Mouse (Mus musculus) heart, embryonic 15.5 days (tissue): ENCODE measurements around the gene Hus1b. TPM values are rescaled to one million over a fixed set of nuclear protein-coding genes. Genes with fewer than 3 reads are reported as not detected.

ENCODE experiments used
- ATAC-seq: fragments of 200-750 bp; cut with Nextera tagmentation; replicated peaks from 2 replicates; pipeline ENCODE4 v1.8.0; 2017; ENCODE audit warnings: low read depth, moderate TSS enrichment; ENCODE audit not compliant: insufficient number of reproducible peaks, insufficient read depth, low FRiP score
- H3K27ac ChIP-seq: fragments of 300-500 bp; sonication (generic); 2 replicates; pipeline ENCODE4 v1.5.1; 2015; ENCODE audit warnings: mild to moderate bottlenecking, inconsistent platforms
- H3K27me3 ChIP-seq: fragments of 300-500 bp; sonication (generic); 2 replicates; pipeline ENCODE4 v1.6.1; 2015; ENCODE audit warnings: inconsistent platforms
- H3K36me3 ChIP-seq: fragments of 300-500 bp; sonication (generic); 2 replicates; pipeline ENCODE4 v1.6.1; 2015; ENCODE audit warnings: mild to moderate bottlenecking, inconsistent platforms
- H3K4me1 ChIP-seq: fragments of 300-500 bp; sonication (generic); replicated peaks from 2 replicates; pipeline ENCODE4 v1.6.1; 2015; ENCODE audit warnings: inconsistent platforms
- H3K4me2 ChIP-seq: fragments of 300-500 bp; sonication (generic); 2 replicates; pipeline ENCODE4 v1.6.1; 2015; ENCODE audit warnings: inconsistent platforms, mild to moderate bottlenecking, moderate library complexity
- H3K4me3 ChIP-seq: fragments of 300-500 bp; sonication (generic); 2 replicates; pipeline ENCODE4 v1.5.1; 2015; ENCODE audit warnings: mild to moderate bottlenecking, inconsistent platforms
- H3K9ac ChIP-seq: fragments of 300-500 bp; sonication (generic); 2 replicates; pipeline ENCODE4 v1.6.1; 2015; ENCODE audit warnings: mild to moderate bottlenecking, inconsistent platforms
- H3K9me3 ChIP-seq: fragments of 300-500 bp; sonication (generic); replicated peaks from 2 replicates; pipeline ENCODE4 v1.6.1; 2016; ENCODE audit warnings: inconsistent platforms
- WGBS: fragments of 180-500 bp; shearing (Covaris S2); methylation state at CpG from one replicate; pipeline ENCODE4 v1.1.7; 2015; ENCODE audit warnings: mixed read lengths; 5-methylcytosine and 5-hydroxymethylcytosine counted together
- polyA plus RNA-seq: library from polyadenylated mRNA; unstranded; fragments of >200 nt; fragmentation: Nextera tagmentation; extraction: Ambion mirVana; gene quantifications from 2 replicates; pipeline ENCODE4 v1.2.1, GENCODE M21; 2015

Hus1b gene
- polyA plus RNA-seq, 1 experiment from 2014 or later, result not detected

DNA sequence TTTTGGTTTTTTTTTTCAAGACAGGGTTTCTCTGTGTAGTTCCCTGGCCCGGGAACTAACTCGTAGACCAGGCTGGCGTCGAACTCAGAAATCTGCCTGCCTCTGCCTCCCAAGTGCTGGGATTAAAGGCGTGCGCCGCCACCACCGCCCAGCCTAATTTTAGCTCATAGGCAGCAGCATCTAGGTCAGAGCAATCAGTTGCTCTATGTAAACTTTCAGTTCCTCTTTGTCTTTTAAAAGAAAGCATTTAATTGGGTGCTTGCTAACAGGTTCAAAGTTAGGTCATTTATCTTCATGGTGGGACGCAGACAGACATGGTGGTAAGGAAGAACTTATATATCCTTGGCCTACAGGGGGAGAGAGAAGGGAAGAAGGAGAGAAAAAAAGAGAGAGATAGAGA, 1.6 kb upstream of the Hus1b start:
- whole genome bisulfite sequencing, result 87% methylated on average over 9 of the region's 9 CpGs
- H3K4me2 ChIP-seq, result no peak overlapping the region

DNA sequence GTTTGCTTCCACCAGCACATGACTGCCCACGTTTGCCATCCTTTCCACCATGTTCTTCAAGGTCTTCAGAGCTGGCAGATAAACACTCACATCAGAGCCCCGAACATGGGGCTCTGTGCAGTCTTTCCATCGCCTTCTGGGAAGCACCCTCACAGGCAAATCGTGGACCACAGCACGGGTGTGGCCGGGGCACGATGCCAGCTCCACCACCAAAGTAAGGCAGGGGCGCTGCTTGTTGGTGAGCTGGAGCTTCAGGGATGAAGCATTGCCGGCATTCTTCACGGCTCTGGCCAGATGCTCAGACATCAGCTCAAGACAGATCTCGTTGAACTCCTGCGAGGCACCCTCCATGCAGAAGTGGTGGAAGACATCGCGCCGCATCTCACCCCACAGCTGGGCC, 430 bp downstream of the Hus1b start:
- Histone ChIP-seq H3K27me3 (no peaks in the 10 kb centered on the region), H3K4me3 (no peak overlapping the region), H3K36me3 (no peaks in the 10 kb centered on the region), H3K9ac (no peak overlapping the region), H3K27ac (no peak overlapping the region), H3K9me3 (no peaks in the 10 kb centered on the region), H3K4me1 (peaks cover 7% of the 10 kb centered on the region; the same call in 1 of the 2 replicates), H3K4me2 (no peak overlapping the region)
- ATAC-seq, result no peak
- 82% methylated on average over 15 of the region's 15 CpGs for WGBS

More for the DNA sequence above, 1.6 kb upstream of the Hus1b start:
- Histone ChIP-seq H3K36me3 (no peaks in the 10 kb centered on the region), H3K9me3 (no peaks in the 10 kb centered on the region), H3K27me3 (no peaks in the 10 kb centered on the region), H3K4me1 (peaks cover 7% of the 10 kb centered on the region; the same call in 1 of the 2 replicates), H3K27ac (no peak overlapping the region), H3K4me3 (no peak overlapping the region), H3K9ac (no peak overlapping the region)
- ATAC-seq, result no peak

DNA sequence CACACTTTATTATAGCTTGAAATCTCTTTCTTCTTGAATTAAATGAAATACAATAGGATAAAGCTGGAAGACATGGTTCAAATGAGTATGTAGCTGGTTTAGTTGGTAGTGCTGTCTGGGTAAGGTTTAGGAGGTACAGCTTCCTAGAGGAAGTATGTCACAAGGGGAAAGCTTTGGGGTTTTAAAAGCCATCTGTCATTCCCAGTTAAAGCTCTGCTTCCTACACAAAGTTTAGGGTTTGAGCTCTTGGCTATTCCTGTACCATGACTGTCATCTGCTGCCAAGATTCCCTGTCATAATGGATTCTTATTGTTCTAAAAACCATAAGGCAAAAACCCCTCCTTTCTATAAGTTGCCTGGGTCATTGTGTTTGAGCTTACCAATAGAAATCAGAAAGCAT, 1.8 kb downstream of the Hus1b start:
- no peak overlapping the region for H3K4me2 ChIP-seq
- H3K27ac ChIP-seq, result no peak overlapping the region
- no peaks in the 10 kb centered on the region for H3K27me3 ChIP-seq
- no peaks in the 10 kb centered on the region for H3K9me3 ChIP-seq
- peaks cover 7% of the 10 kb centered on the region; the same call in 1 of the 2 replicates for H3K4me1 ChIP-seq
- no peak overlapping the region for H3K9ac ChIP-seq
- no peak overlapping the region for H3K4me3 ChIP-seq
- no peak for ATAC-seq
- H3K36me3 ChIP-seq, result no peaks in the 10 kb centered on the region

DNA sequence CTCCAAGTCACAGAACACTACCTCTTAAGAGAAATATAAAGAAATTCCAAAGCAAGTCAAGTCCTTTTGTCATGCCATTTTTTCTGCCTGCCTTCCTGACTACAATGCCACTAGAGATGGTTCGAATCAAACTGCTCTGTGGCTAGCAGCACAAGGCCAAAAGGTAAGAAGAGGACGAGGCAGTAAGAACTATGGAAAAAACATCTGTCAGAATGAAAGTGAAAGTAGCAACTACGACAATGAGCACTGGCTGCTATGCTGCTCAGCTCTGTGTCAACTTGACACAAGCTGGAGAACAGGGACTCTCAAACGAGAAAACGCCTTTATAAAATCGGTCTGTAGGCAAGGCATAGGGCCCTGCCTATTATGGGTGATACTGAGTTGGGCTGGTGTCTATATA, 14.6 kb downstream of the Hus1b start:
- Histone ChIP-seq H3K27me3 (no peaks in the 10 kb centered on the region), H3K4me3 (no peak overlapping the region), H3K27ac (no peak overlapping the region), H3K9ac (no peak overlapping the region), H3K9me3 (no peaks in the 10 kb centered on the region), H3K4me2 (no peak overlapping the region), H3K36me3 (no peaks in the 10 kb centered on the region), H3K4me1 (no peaks in the 10 kb centered on the region)
- no peak for ATAC-seq
- whole genome bisulfite sequencing, result 79% methylated on average over 6 of the region's 6 CpGs

DNA sequence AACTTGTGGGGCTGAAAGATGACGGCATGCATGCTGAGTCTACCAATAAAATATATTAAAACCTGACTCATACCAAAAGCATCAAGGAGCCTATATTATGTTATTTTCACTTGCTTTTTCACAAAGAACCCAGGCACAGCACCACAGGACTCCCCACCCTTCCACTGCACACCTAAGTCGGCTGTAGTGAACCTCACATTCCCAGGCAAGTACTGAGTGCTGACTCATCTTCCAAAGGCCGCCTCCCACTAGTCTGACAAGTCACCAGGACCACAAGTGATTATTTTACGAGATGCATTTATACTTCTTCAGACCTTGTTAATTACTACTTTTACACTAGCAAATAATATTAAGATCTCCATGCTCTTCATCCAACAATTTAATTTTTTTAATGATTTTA, 15.9 kb downstream of the Hus1b start:
- Histone ChIP-seq H3K36me3 (no peaks in the 10 kb centered on the region), H3K9me3 (no peaks in the 10 kb centered on the region), H3K27me3 (no peaks in the 10 kb centered on the region), H3K9ac (no peak overlapping the region), H3K27ac (no peak overlapping the region), H3K4me1 (no peaks in the 10 kb centered on the region), H3K4me3 (no peak overlapping the region), H3K4me2 (no peak overlapping the region)
- 72% methylated on average over 4 of the region's 4 CpGs for WGBS
- no peak for ATAC-seq

DNA sequence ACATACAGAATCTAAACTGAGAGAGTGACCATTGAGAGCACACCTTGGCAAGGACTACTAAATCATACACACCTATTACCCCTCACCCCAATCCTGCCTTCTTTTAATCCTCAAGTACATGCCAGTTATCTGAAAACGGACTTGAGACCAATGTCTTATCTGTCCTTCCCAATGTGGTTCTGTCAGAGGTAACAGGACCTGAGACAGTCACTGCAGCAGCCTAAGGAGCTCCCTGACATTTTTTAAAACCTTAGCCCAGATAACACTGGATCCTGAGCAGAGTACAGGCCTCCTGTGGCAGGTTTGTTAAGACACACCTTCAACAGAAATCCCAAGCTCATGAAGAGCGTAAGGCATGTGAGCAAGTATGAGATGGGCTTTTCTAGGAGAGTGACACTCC, 18.4 kb downstream of the Hus1b start:
- Histone ChIP-seq H3K27me3 (no peaks in the 10 kb centered on the region), H3K9ac (no peak overlapping the region), H3K9me3 (no peaks in the 10 kb centered on the region), H3K4me2 (no peak overlapping the region), H3K4me1 (no peaks in the 10 kb centered on the region), H3K36me3 (peaks cover 6% of the 10 kb centered on the region; the same call in 1 of the 2 replicates), H3K27ac (no peak overlapping the region), H3K4me3 (no peak overlapping the region)
- no peak for ATAC-seq
- WGBS, result 67% methylated on average over 2 of the region's 2 CpGs

DNA sequence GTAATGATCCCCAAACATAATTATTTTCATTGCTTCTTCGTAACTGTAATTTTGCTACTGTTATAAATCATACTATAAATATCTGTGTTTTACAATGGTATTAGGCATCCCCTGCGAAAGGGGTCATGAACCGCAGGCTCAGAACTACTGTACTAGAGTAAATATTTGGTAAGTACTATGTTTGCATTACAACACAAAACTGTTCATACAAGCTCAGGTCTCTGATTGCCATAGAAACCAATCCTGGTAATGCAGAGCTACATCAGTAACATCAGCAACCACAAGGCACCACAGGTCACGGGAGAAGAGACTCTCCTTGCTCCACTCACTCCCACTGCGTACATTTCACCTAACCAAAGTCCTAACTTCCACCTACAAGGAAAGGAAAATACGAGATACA, 23.3 kb downstream of the Hus1b start:
- Histone ChIP-seq H3K4me3 (no peak overlapping the region), H3K27ac (no peak overlapping the region), H3K9ac (no peak overlapping the region), H3K27me3 (no peaks in the 10 kb centered on the region), H3K36me3 (peaks cover 6% of the 10 kb centered on the region; the same call in 1 of the 2 replicates), H3K4me1 (no peaks in the 10 kb centered on the region), H3K9me3 (no peaks in the 10 kb centered on the region), H3K4me2 (no peak overlapping the region)
- no peak for ATAC-seq
- 89% methylated on average over 6 of the region's 6 CpGs for whole genome bisulfite sequencing

DNA sequence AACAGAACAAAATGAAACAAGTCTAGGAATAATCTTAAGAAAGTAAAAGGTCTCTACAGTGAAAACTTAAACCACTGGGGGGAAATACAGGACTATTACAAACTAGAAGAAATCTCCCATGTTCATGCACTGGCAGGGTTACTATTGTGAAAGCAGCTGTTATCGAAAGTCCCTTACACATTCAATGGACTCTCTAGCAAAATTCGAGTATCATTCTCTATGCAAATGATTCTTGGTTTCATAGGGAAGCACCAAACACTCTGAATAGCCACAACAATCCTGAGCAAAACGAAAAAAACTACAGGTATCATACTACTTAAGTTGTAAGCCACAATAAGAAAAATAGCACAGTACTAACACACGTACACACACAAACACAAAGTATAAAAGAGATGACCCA, 25.6 kb downstream of the Hus1b start:
- Histone ChIP-seq H3K9me3 (no peaks in the 10 kb centered on the region), H3K4me1 (no peaks in the 10 kb centered on the region), H3K4me2 (no peak overlapping the region), H3K4me3 (no peak overlapping the region), H3K27ac (no peak overlapping the region), H3K27me3 (no peaks in the 10 kb centered on the region), H3K36me3 (peaks cover 6% of the 10 kb centered on the region; the same call in 1 of the 2 replicates), H3K9ac (no peak overlapping the region)
- no peak for ATAC-seq
- WGBS, result 89% methylated on average over 4 of the region's 4 CpGs

DNA sequence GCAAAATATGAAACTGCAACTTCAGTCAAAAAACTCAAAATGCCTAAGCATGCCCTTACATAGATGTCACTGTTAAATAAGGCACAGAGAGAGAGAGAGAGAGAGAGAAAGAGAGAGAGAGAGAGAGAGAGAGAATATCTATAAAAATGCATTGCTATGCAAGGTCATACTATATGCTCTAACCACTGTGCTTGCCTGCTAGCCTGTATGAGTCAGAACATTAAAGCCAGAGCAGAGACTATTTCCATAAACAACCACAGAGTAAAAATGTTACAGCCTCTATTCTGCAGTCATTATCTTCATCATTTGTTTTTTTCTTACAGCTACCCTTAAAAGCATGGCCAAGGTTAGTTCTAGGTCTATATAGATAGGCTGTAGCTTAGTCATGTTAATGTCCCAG, 33.8 kb downstream of the Hus1b start:
- Histone ChIP-seq H3K27ac (no peak overlapping the region), H3K4me3 (no peak overlapping the region)
- no peak for ATAC-seq

DNA sequence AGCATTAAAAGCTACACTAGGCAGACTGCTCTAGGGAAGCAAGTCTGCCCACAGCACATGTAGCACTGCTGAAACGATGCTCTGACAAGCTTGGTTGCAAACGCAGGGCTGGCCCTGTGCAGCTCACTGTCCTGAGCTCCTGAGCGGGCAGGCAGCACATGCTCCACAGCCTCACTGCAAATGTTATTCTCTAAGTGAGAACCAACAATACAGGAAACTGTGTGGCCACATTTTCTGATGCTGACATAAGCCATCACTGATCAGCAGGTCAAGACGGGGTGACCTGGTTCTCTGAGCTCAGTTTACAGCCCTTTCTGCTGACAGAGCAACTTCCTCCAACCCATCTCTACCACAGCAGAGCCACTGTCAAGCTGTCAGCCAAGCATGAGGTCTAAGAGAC, 34.5 kb downstream of the Hus1b start:
- no peak overlapping the region for H3K4me3 ChIP-seq
- H3K9ac ChIP-seq, result no peak overlapping the region
- H3K27ac ChIP-seq, result no peak overlapping the region
- WGBS, result 22% methylated on average over 4 of the region's 4 CpGs
- no peaks in the 10 kb centered on the region for H3K36me3 ChIP-seq
- ATAC-seq, result no peak; the same call in 1 of the 2 replicates
- no peaks in the 10 kb centered on the region for H3K4me1 ChIP-seq
- no peaks in the 10 kb centered on the region for H3K9me3 ChIP-seq
- H3K27me3 ChIP-seq, result no peaks in the 10 kb centered on the region
- no peak overlapping the region for H3K4me2 ChIP-seq

More for the DNA sequence above, 33.8 kb downstream of the Hus1b start:
- Histone ChIP-seq H3K9me3 (no peaks in the 10 kb centered on the region), H3K4me2 (no peak overlapping the region), H3K9ac (no peak overlapping the region), H3K27me3 (no peaks in the 10 kb centered on the region), H3K36me3 (no peaks in the 10 kb centered on the region), H3K4me1 (no peaks in the 10 kb centered on the region)

DNA sequence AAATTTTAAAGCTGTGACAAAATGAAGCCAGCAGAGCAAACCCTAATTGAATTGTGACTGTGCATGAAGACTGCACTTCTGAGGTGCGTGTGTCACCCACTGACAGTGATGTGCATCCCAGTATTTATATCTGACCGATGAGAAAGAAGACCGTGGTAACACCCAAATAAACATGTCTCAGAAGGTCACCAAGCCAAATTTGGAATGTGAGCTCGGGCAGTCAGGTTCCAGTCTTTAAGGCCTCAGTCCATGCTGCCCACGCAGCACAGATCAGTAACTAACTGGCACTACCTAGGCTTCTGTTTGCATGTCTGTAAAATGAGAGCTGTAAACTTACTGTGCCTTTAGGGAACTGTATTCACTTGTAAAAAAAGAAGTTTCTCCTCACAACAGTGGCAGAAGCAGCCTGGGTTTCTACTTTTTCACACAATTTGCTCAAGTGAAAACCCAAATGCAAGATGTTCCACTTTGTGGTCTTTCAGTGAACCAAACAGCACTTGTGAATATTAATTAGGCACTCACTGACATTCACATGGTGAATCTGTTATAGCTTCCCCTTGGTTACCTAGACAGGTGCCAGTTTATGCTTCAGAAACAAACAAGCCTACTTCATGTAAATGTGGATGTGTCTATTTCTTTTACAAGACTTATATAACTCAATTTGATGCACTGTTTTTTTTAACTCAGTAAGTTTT, 35.5 kb downstream of the Hus1b start:
- H3K9ac ChIP-seq, result no peak overlapping the region
- 66% methylated on average over 5 of the region's 5 CpGs for WGBS
- H3K27me3 ChIP-seq, result no peaks in the 10 kb centered on the region
- no peak overlapping the region for H3K4me3 ChIP-seq
- H3K4me2 ChIP-seq, result no peak overlapping the region
- no peaks in the 10 kb centered on the region for H3K36me3 ChIP-seq
- no peaks in the 10 kb centered on the region for H3K4me1 ChIP-seq
- no peaks in the 10 kb centered on the region for H3K9me3 ChIP-seq
- H3K27ac ChIP-seq, result no peak overlapping the region
- no peak for ATAC-seq

DNA sequence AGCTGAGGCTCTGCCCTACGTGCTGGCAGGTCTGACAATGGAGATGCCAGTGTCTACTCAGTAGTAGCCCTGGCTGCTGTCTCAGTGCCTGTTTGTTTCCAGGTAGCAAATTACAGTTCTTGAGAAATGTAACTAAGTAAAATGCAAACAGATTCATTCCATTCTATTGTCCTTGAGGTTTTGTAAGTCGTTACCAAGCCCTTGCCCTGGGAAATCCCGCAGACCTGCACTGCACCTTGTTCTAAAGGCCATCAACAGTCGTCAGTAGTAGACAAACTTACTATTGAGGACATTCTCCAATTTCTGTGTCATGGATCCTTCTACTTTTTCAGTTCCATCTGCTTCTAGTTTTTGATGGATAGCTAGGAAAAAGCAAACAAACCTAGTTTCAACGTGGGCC, 36.7 kb downstream of the Hus1b start:
- Histone ChIP-seq H3K9me3 (no peaks in the 10 kb centered on the region), H3K4me1 (no peaks in the 10 kb centered on the region), H3K4me2 (no peak overlapping the region), H3K27ac (no peak overlapping the region), H3K27me3 (no peaks in the 10 kb centered on the region), H3K36me3 (no peaks in the 10 kb centered on the region; the same call in 1 of the 2 replicates), H3K4me3 (no peak overlapping the region), H3K9ac (no peak overlapping the region)
- no peak for ATAC-seq
- WGBS, result 83% methylated on average over 5 of the region's 5 CpGs
